Mouse (Mus musculus) midbrain, embryonic 14.5 days (tissue): ENCODE results near the gene AW822073. TPM values are rescaled to one million over a fixed set of nuclear protein-coding genes. Genes with fewer than 3 reads are reported as not detected.
"Not testable (repeated sequence)": the region's sequence is repeated elsewhere in the genome, so short reads cannot be mapped to it uniquely, and the experiment has no call there.

Experiments used
- ATAC-seq: fragments of 200-750 bp; cut with Nextera tagmentation; 2 replicates; pipeline ENCODE4 v1.8.0; 2017; ENCODE audit warnings: moderate number of reproducible peaks, moderate library complexity; ENCODE audit not compliant: low FRiP score, low TSS enrichment
- DNase-seq: peaks from one replicate; pipeline ENCODE4 v3.0.0-alpha.2; 2015
- H3K27ac ChIP-seq: fragments of 300-500 bp; sonication (generic); replicated peaks from 2 replicates; pipeline ENCODE4 v1.5.1; 2014; ENCODE audit warnings: mild to moderate bottlenecking, low read depth, low read length, moderate library complexity
- H3K27me3 ChIP-seq: fragments of 300-500 bp; sonication (generic); 2 replicates; pipeline ENCODE4 v1.6.1; 2014; ENCODE audit warnings: low read length, control low read depth, mixed read lengths; ENCODE audit not compliant: control insufficient read depth, insufficient read depth
- H3K36me3 ChIP-seq: fragments of 300-500 bp; sonication (generic); 2 replicates; pipeline ENCODE4 v1.6.1; 2014; ENCODE audit warnings: low read length, control low read depth; ENCODE audit not compliant: control insufficient read depth, insufficient read depth
- H3K4me1 ChIP-seq: fragments of 300-500 bp; sonication (generic); 2 replicates; pipeline ENCODE4 v1.6.1; 2014; ENCODE audit warnings: mild to moderate bottlenecking, antibody characterized with exemption, low read length, control low read depth; ENCODE audit not compliant: control insufficient read depth, insufficient read depth
- H3K4me2 ChIP-seq: fragments of 300-500 bp; sonication (generic); 2 replicates; pipeline ENCODE4 v1.6.1; 2014; ENCODE audit warnings: mild to moderate bottlenecking, low read length, moderate library complexity
- H3K4me3 ChIP-seq: fragments of 300-500 bp; sonication (generic); replicated peaks from 2 replicates; pipeline ENCODE4 v1.5.1; 2014; ENCODE audit warnings: low read depth, low read length
- H3K9ac ChIP-seq: fragments of 300-500 bp; sonication (generic); replicated peaks from 2 replicates; pipeline ENCODE4 v1.6.1; 2014; ENCODE audit warnings: mild to moderate bottlenecking, low read length, moderate library complexity
- H3K9me3 ChIP-seq: fragments of 300-500 bp; sonication (generic); 2 replicates; pipeline ENCODE4 v1.6.1; 2016; ENCODE audit warnings: low read length, control low read depth, mixed read lengths; ENCODE audit not compliant: control insufficient read depth
- WGBS: fragments of 180-500 bp; shearing (Covaris S2); extraction: QIAGEN DNeasy Blood & Tissue Kit; methylation state at CpG from one replicate; pipeline ENCODE4 v1.1.7; 2014; 5-methylcytosine and 5-hydroxymethylcytosine counted together
- polyA plus RNA-seq: library from polyadenylated mRNA; unstranded; fragments of >200 nt; fragmentation: Nextera tagmentation; extraction: Ambion mirVana; gene quantifications from 2 replicates; pipeline ENCODE4 v1.2.1, GENCODE M21; 2014

AW822073 gene
- not detected in 2 replicates for polyA plus RNA-seq

- H3K4me2 ChIP-seq, H3K4me3 ChIP-seq, DNase-seq, H3K4me1 ChIP-seq, H3K36me3 ChIP-seq, H3K27me3 ChIP-seq, ATAC-seq, H3K9ac ChIP-seq, H3K9me3 ChIP-seq, H3K27ac ChIP-seq: not testable (repeated sequence)
- WGBS = 86% methylated on average over 16 of the region's 18 CpGs
Measured at GRCm38 (mm10) chr10:58224827-58225785, at the start of gene AW822073. TSS of gene AW822073 (minus strand) at chr10:58224930.

GRCm38 (mm10) chr10:58258466-58258865 lies 33.7 kb upstream of the AW822073 start:
- no peak overlapping the region for H3K27ac ChIP-seq
- ATAC-seq = no peak
- no peaks in the 10 kb centered on the region for H3K9me3 ChIP-seq
- H3K4me3 ChIP-seq = no peak overlapping the region
- no peaks in the 10 kb centered on the region for H3K27me3 ChIP-seq
- WGBS = 81% methylated on average over 5 of the region's 5 CpGs
- H3K4me1 ChIP-seq = peaks cover 10% of the 10 kb centered on the region; the same call in 1 of the 2 replicates
- H3K9ac ChIP-seq = no peak overlapping the region
- DNase-seq = peak; percentile 41
- peaks cover 36% of the 10 kb centered on the region for H3K36me3 ChIP-seq
- no peak overlapping the region for H3K4me2 ChIP-seq

- peak overlapping the region; percentile 62 for H3K4me2 ChIP-seq
- peak; percentile 19 for DNase-seq
- peaks cover 23% of the 10 kb centered on the region for H3K36me3 ChIP-seq
- H3K4me1 ChIP-seq = peaks cover 10% of the 10 kb centered on the region; the same call in 1 of the 2 replicates
- peak overlapping the region; percentile 86 for H3K4me3 ChIP-seq
- WGBS = 14% methylated on average over 4 of the region's 4 CpGs
- H3K9me3 ChIP-seq = no peaks in the 10 kb centered on the region
- no peaks in the 10 kb centered on the region for H3K27me3 ChIP-seq
- ATAC-seq = no peak
- peak overlapping the region; percentile 78 for H3K9ac ChIP-seq
- peak overlapping the region; percentile 80; the same call in 1 of the 2 replicates for H3K27ac ChIP-seq
Measured at GRCm38 (mm10) chr10:58255954-58256353, 31.2 kb upstream of the AW822073 start.

- under 1% methylated on average over 58 of the region's 58 CpGs for WGBS
- Histone ChIP-seq H3K9me3 (no peaks in the 10 kb centered on the region), H3K27ac (peak within 1 kb of the TSS; percentile 80), H3K27me3 (no peaks in the 10 kb centered on the region), H3K4me1 (peaks cover 10% of the 10 kb centered on the region; the same call in 1 of the 2 replicates), H3K4me2 (peak within 1 kb of the TSS; percentile 62), H3K36me3 (peaks cover 20% of the 10 kb centered on the region), H3K4me3 (peak within 1 kb of the TSS; percentile 86), H3K9ac (peak within 1 kb of the TSS; percentile 78)
- peak; percentile 97 for ATAC-seq
- peak; percentile 97 for DNase-seq
Measured at GRCm38 (mm10) chr10:58255213-58255892, 30.6 kb upstream of the AW822073 start, which contains the start of gene Gcc2. TSS of gene Gcc2 (plus strand) at chr10:58255497.

GRCm38 (mm10) chr10:58254635-58255175 lies 30.0 kb upstream of the AW822073 start:
- H3K27me3 ChIP-seq = no peaks in the 10 kb centered on the region
- DNase-seq (peak; percentile 25), ATAC-seq (peak; percentile 24)
- H3K9me3 ChIP-seq = no peaks in the 10 kb centered on the region
- H3K27ac ChIP-seq = no peak overlapping the region
- peaks cover 13% of the 10 kb centered on the region for H3K36me3 ChIP-seq
- peak overlapping the region; percentile 62 for H3K4me2 ChIP-seq
- peaks cover 10% of the 10 kb centered on the region; the same call in 1 of the 2 replicates for H3K4me1 ChIP-seq
- peak overlapping the region; percentile 78 for H3K9ac ChIP-seq
- peak overlapping the region; percentile 86 for H3K4me3 ChIP-seq
- WGBS = 27% methylated on average over 6 of the region's 6 CpGs

GRCm38 (mm10) chr10:58249535-58249934 lies 24.8 kb upstream of the AW822073 start:
- no peak overlapping the region for H3K27ac ChIP-seq
- WGBS = 19% methylated on average over 1 of the region's 1 CpGs
- no peak for ATAC-seq

GRCm38 (mm10) chr10:58238984-58239740 lies 14.4 kb upstream of the AW822073 start:
- not testable (repeated sequence) for H3K4me2 ChIP-seq, H3K36me3 ChIP-seq, H3K4me3 ChIP-seq, H3K9me3 ChIP-seq, H3K27ac ChIP-seq, H3K27me3 ChIP-seq, H3K4me1 ChIP-seq, H3K9ac ChIP-seq
- ATAC-seq (peak; percentile 88), DNase-seq (peak; percentile 19)
- 85% methylated on average over 8 of the region's 8 CpGs for WGBS

More at GRCm38 (mm10) chr10:58249535-58249934, 24.8 kb upstream of the AW822073 start:
- H3K9ac ChIP-seq = no peak overlapping the region
- no peak for DNase-seq
- H3K9me3 ChIP-seq = no peaks in the 10 kb centered on the region
- no peaks in the 10 kb centered on the region for H3K27me3 ChIP-seq
- H3K36me3 ChIP-seq = no peaks in the 10 kb centered on the region
- no peak overlapping the region for H3K4me3 ChIP-seq
- peaks cover 3% of the 10 kb centered on the region; the same call in 1 of the 2 replicates for H3K4me1 ChIP-seq
- H3K4me2 ChIP-seq = no peak overlapping the region

- H3K9me3 ChIP-seq = peaks cover 13% of the 10 kb centered on the region
- no peak within 1 kb of the TSS for H3K4me3 ChIP-seq
- no peak within 1 kb of the TSS for H3K4me2 ChIP-seq
- no peak for ATAC-seq
- no peaks in the 10 kb centered on the region for H3K4me1 ChIP-seq
- 88% methylated on average over 10 of the region's 10 CpGs for WGBS
- no peak within 1 kb of the TSS for H3K9ac ChIP-seq
- no peaks in the 10 kb centered on the region for H3K27me3 ChIP-seq
- H3K36me3 ChIP-seq = no peaks in the 10 kb centered on the region
- no peak within 1 kb of the TSS for H3K27ac ChIP-seq
- no peak for DNase-seq
Measured at GRCm38 (mm10) chr10:58236613-58237012, 11.9 kb upstream of the AW822073 start, which contains the start of gene Gm4981. TSS of gene Gm4981 (minus strand) at chr10:58236701.
